Mouse (Mus musculus): ENCODE results near the gene Hcrt.

DNA sequence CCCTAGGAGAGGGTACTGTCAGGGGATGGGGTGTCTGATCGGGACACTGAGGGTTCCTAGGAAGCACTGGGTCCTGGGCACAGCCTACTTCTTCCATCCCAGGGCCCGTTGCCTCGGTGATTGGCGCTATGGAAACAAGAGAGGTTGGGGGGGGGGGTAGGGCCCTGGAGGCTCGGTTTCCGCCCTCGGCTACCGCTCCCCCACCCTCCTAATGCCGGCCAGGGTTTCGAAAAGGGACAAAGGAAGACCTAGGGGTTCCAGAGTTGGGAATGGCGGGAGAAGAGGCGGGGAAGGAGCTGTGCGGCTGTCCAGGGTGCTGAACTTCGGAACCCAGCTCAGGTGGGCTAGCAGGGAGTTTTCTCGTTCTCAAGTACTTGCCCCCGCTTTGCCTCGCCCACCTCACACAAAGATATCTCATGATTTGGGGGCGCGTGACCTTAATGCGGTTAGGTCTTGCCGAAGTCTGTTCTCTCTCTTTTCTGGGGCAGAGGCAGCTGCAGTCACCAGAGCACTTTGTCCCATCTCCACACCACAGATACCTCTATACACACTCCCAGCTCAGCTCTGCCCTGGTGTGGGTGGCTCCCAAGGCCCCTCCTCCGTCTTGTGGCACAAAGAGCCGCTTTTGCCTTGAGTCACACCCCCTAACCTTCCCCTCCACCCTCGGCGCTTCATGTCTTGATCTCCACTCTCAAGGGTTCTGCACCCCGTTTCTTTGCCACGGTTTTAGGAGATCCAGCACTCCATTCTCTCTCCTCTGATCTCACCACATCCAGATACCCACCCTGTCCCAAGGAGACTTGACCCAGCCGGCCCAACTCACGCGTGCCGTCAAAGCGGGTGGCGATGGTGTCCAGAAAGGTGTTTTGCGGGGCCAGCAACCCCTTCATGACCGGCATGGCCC is 3.8 kb downstream of the Hcrt start:
- TF ChIP-seq POLR2A (IDR thresholded peaks at IDR 0.05; ENCODE audit: borderline replicate concordance, control insufficient read depth, low read depth, low read length), result no peak
- no peak for TF ChIP-seq CTCF (IDR thresholded peaks at IDR 0.05; ENCODE audit: control insufficient read depth, insufficient read depth, low read length)

Measured in bone marrow, adult 2 months (tissue).